Mouse (Mus musculus): ENCODE measurements around the gene Slc23a2. TPM values are rescaled to one million over a fixed set of nuclear protein-coding genes. Genes with fewer than 3 reads are reported as not detected.

Gene Slc23a2
- polyA plus RNA-seq, 1 experiment from 2014 or later, result 10.0 TPM

GRCm38 (mm10) chr2:132061884-132062283, 83.0 kb downstream of the Slc23a2 start:
- H3K9ac ChIP-seq, result no peak overlapping the region
- peaks cover 14% of the 10 kb centered on the region for H3K36me3 ChIP-seq
- no peak for ATAC-seq (ENCODE audit: insufficient read depth, low FRiP score, low read depth)
- H3K4me2 ChIP-seq, result no peak overlapping the region
- H3K9me3 ChIP-seq, result no peaks in the 10 kb centered on the region
- H3K27me3 ChIP-seq (replicated peaks), result no peaks in the 10 kb centered on the region
- H3K27ac ChIP-seq, result no peak overlapping the region
- WGBS, result 92% methylated on average over 11 of the region's 11 CpGs
- no peak overlapping the region for H3K4me3 ChIP-seq (replicated peaks)
- H3K4me1 ChIP-seq, result no peaks in the 10 kb centered on the region

- WGBS, result 87% methylated on average over 8 of the region's 8 CpGs
- H3K9ac ChIP-seq, result no peak overlapping the region
Observed at GRCm38 (mm10) chr2:132059919-132060318, 85.0 kb downstream of the Slc23a2 start.

GRCm38 (mm10) chr2:132055349-132055753, 89.6 kb downstream of the Slc23a2 start:
- peak; percentile 76; the same call in 1 of the 2 replicates for ATAC-seq (ENCODE audit: insufficient read depth, low FRiP score, low read depth)
- Histone ChIP-seq H3K36me3 (peaks cover 4% of the 10 kb centered on the region; the same call in 1 of the 2 replicates), H3K9ac (no peak overlapping the region), H3K27me3 (replicated peaks) (no peaks in the 10 kb centered on the region), H3K4me2 (no peak overlapping the region), H3K9me3 (no peaks in the 10 kb centered on the region), H3K4me1 (0 out of 2 replicates have a peak, but pooled peaks cover 7% of the 10 kb centered on the region), H3K27ac (peak overlapping the region; percentile 22; the same call in 1 of the 2 replicates), H3K4me3 (replicated peaks) (no peak overlapping the region)
- 40% methylated on average over 8 of the region's 8 CpGs for WGBS

More at GRCm38 (mm10) chr2:132059919-132060318, 85.0 kb downstream of the Slc23a2 start:
- Histone ChIP-seq H3K27ac (no peak overlapping the region), H3K4me1 (0 out of 2 replicates have a peak, but pooled peaks cover 5% of the 10 kb centered on the region), H3K27me3 (replicated peaks) (no peaks in the 10 kb centered on the region), H3K4me2 (no peak overlapping the region), H3K9me3 (no peaks in the 10 kb centered on the region), H3K4me3 (replicated peaks) (no peak overlapping the region), H3K36me3 (peaks cover 14% of the 10 kb centered on the region)
- ATAC-seq (ENCODE audit: insufficient read depth, low FRiP score, low read depth), result no peak

- ATAC-seq (ENCODE audit: insufficient read depth, low FRiP score, low read depth), result no peak
- peaks cover 4% of the 10 kb centered on the region; the same call in 1 of the 2 replicates for H3K36me3 ChIP-seq
- 0 out of 2 replicates have a peak, but pooled peaks cover 7% of the 10 kb centered on the region for H3K4me1 ChIP-seq
- no peaks in the 10 kb centered on the region for H3K27me3 ChIP-seq (replicated peaks)
- WGBS, result 77% methylated on average over 4 of the region's 4 CpGs
- H3K4me2 ChIP-seq, result no peak overlapping the region
- no peak overlapping the region for H3K9ac ChIP-seq
- H3K27ac ChIP-seq, result no peak overlapping the region
- H3K9me3 ChIP-seq, result no peaks in the 10 kb centered on the region
- H3K4me3 ChIP-seq (replicated peaks), result no peak overlapping the region
Observed at GRCm38 (mm10) chr2:132053824-132054223, 91.1 kb downstream of the Slc23a2 start.

GRCm38 (mm10) chr2:132051798-132052197, 93.1 kb downstream of the Slc23a2 start:
- WGBS, result 74% methylated on average over 5 of the region's 5 CpGs
- H3K9me3 ChIP-seq, result no peaks in the 10 kb centered on the region
- ATAC-seq (ENCODE audit: insufficient read depth, low FRiP score, low read depth), result no peak
- no peak overlapping the region for H3K27ac ChIP-seq
- peaks cover 4% of the 10 kb centered on the region; the same call in 1 of the 2 replicates for H3K36me3 ChIP-seq
- H3K9ac ChIP-seq, result no peak overlapping the region
- no peak overlapping the region for H3K4me2 ChIP-seq
- H3K4me1 ChIP-seq, result 0 out of 2 replicates have a peak, but pooled peaks cover 7% of the 10 kb centered on the region
- no peak overlapping the region for H3K4me3 ChIP-seq (replicated peaks)
- H3K27me3 ChIP-seq (replicated peaks), result no peaks in the 10 kb centered on the region

- ATAC-seq (ENCODE audit: insufficient read depth, low FRiP score, low read depth), result no peak
- Histone ChIP-seq H3K9me3 (no peaks in the 10 kb centered on the region), H3K4me3 (replicated peaks) (no peak overlapping the region), H3K36me3 (no peaks in the 10 kb centered on the region), H3K27me3 (replicated peaks) (no peaks in the 10 kb centered on the region), H3K27ac (no peak overlapping the region; the same call in 1 of the 2 replicates), H3K4me1 (0 out of 2 replicates have a peak, but pooled peaks cover 1% of the 10 kb centered on the region), H3K4me2 (no peak overlapping the region), H3K9ac (no peak overlapping the region)
- WGBS, result 16% methylated on average over 3 of the region's 3 CpGs
Observed at GRCm38 (mm10) chr2:132049921-132050320, 95.0 kb downstream of the Slc23a2 start.

- 75% methylated on average over 3 of the region's 3 CpGs for WGBS
- Histone ChIP-seq H3K27me3 (replicated peaks) (no peaks in the 10 kb centered on the region), H3K4me2 (no peak overlapping the region), H3K4me1 (no peaks in the 10 kb centered on the region), H3K27ac (no peak overlapping the region; the same call in 1 of the 2 replicates), H3K36me3 (no peaks in the 10 kb centered on the region), H3K9ac (peak overlapping the region; percentile 9; the same call in 1 of the 2 replicates), H3K9me3 (no peaks in the 10 kb centered on the region), H3K4me3 (replicated peaks) (no peak overlapping the region)
- no peak for ATAC-seq (ENCODE audit: insufficient read depth, low FRiP score, low read depth)
Observed at GRCm38 (mm10) chr2:132049491-132049890, 95.4 kb downstream of the Slc23a2 start.

GRCm38 (mm10) chr2:132048143-132048772, 96.7 kb downstream of the Slc23a2 start:
- H3K4me2 ChIP-seq, result no peak overlapping the region
- no peaks in the 10 kb centered on the region for H3K36me3 ChIP-seq
- H3K4me1 ChIP-seq, result 0 out of 2 replicates have a peak, but pooled peaks cover 4% of the 10 kb centered on the region
- no peaks in the 10 kb centered on the region for H3K27me3 ChIP-seq (replicated peaks)
- no peak; the same call in 1 of the 2 replicates for ATAC-seq (ENCODE audit: insufficient read depth, low FRiP score, low read depth)
- no peak overlapping the region for H3K27ac ChIP-seq
- no peak overlapping the region for H3K4me3 ChIP-seq (replicated peaks)
- no peaks in the 10 kb centered on the region for H3K9me3 ChIP-seq
- WGBS, result 66% methylated on average over 11 of the region's 11 CpGs
- H3K9ac ChIP-seq, result no peak overlapping the region

GRCm38 (mm10) chr2:132047364-132047763, 97.5 kb downstream of the Slc23a2 start:
- Histone ChIP-seq H3K4me1 (0 out of 2 replicates have a peak, but pooled peaks cover 4% of the 10 kb centered on the region), H3K4me2 (no peak overlapping the region), H3K9me3 (no peaks in the 10 kb centered on the region), H3K27ac (no peak overlapping the region), H3K36me3 (no peaks in the 10 kb centered on the region), H3K9ac (no peak overlapping the region), H3K27me3 (replicated peaks) (no peaks in the 10 kb centered on the region), H3K4me3 (replicated peaks) (no peak overlapping the region)
- no peak for ATAC-seq (ENCODE audit: insufficient read depth, low FRiP score, low read depth)
- WGBS, result 74% methylated on average over 4 of the region's 4 CpGs

GRCm38 (mm10) chr2:132046659-132047058, 98.2 kb downstream of the Slc23a2 start:
- Histone ChIP-seq H3K27me3 (replicated peaks) (no peaks in the 10 kb centered on the region), H3K36me3 (no peaks in the 10 kb centered on the region), H3K27ac (no peak overlapping the region), H3K9me3 (no peaks in the 10 kb centered on the region), H3K9ac (no peak overlapping the region), H3K4me2 (no peak overlapping the region), H3K4me3 (replicated peaks) (no peak overlapping the region), H3K4me1 (0 out of 2 replicates have a peak, but pooled peaks cover 7% of the 10 kb centered on the region)
- 95% methylated on average over 4 of the region's 4 CpGs for WGBS
- no peak for ATAC-seq (ENCODE audit: insufficient read depth, low FRiP score, low read depth)

GRCm38 (mm10) chr2:132044320-132045274, 100.3 kb downstream of the Slc23a2 start:
- no peaks in the 10 kb centered on the region for H3K9me3 ChIP-seq
- 80% methylated on average over 15 of the region's 15 CpGs for WGBS
- no peak for ATAC-seq (ENCODE audit: insufficient read depth, low FRiP score, low read depth)
- no peak overlapping the region for H3K27ac ChIP-seq
- no peak overlapping the region for H3K4me2 ChIP-seq
- H3K4me1 ChIP-seq, result 0 out of 2 replicates have a peak, but pooled peaks cover 7% of the 10 kb centered on the region
- no peak overlapping the region for H3K9ac ChIP-seq
- no peaks in the 10 kb centered on the region for H3K36me3 ChIP-seq
- H3K27me3 ChIP-seq (replicated peaks), result no peaks in the 10 kb centered on the region
- H3K4me3 ChIP-seq (replicated peaks), result no peak overlapping the region

All from stomach, embryonic 15.5 days (tissue).